Mouse (Mus musculus) small intestine, adult 2 months (tissue): ENCODE measurements around the gene Ldhd.

Source experiments
- CTCF ChIP-seq: fragments of 200-500 bp; IDR thresholded peaks from 2 replicates; pipeline ENCODE4 v1.5.1; 2012; ENCODE audit warnings: low read depth, mild to moderate bottlenecking, control low read depth, inconsistent platforms, low read length, moderate library complexity, mixed read lengths; ENCODE audit not compliant: insufficient replicate concordance, insufficient read length; ENCODE audit errors: extremely low read depth
- POLR2A ChIP-seq: fragments of 200-500 bp; IDR thresholded peaks from 2 replicates; pipeline ENCODE4 v1.6.1; 2012; ENCODE audit warnings: low read depth, mild to moderate bottlenecking, control low read depth, inconsistent platforms, low read length, moderate library complexity

DNA sequence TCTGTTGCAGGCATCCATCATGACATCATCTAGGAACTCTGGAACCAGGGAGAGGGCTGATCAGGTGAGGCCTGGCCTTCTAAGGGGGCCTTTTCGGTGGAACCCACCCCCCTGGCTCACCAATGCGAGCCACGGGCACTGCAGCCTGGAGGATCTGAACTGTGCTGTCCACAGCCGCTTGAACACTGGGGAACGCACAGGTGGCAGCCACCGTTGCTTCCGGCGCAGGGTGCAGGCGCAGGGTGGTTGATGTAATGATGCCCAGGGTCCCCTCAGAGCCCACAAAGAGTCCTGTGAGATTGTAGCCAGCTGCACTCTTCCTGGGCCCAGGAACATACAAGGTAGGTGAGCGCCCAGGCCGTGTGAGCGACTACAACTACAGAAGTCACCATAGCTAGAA lies 1.8 kb downstream of the Ldhd start:
- TF ChIP-seq CTCF (no peak), POLR2A (no peak)
